ENCODE assay signal across 14 mouse cellular contexts in genomic region chr7:141510681-141511191, GRCm38 (mm10). TPM values are rescaled to one million over a fixed set of nuclear protein-coding genes. Genes with fewer than 3 reads are reported as not detected.
DNase-seq lines count a peak whose midpoint lies in the region; ATAC-seq and TF ChIP-seq lines count a peak whose summit lies in the region.
"Had no signal": no experiment of that assay in that cellular context is flagged by ENCODE, and none has a peak within 500 bp of the region (broad histone marks: within the 10 kb centered on the region; RNA-seq: fewer than 3 reads in every experiment).

No protein-coding gene starts in this region.

- no peak for ATAC-seq in limb, embryonic 13.5 days (ENCODE audit: low FRiP score, low read depth)
- no peak for ATAC-seq in inflammation-experienced regulatory T-cells, adult 6 months

- DNase-seq in gastrocnemius, adult 2 months, result peak; percentile 53
- DNase-seq in gastrocnemius, postnatal 4 days (ENCODE audit: low spot score in 2 of 2), result no peak
- no peak for DNase-seq in limb, embryonic 10.5 days (ENCODE audit: low spot score)
- DNase-seq in cerebellum, adult 9-11 months, result peak; percentile 81
- DNase-seq in heart, postnatal 4 days, result peak; percentile 52
- no peak for DNase-seq in thymus, postnatal 10 days (ENCODE audit: low spot score in 2 of 2)
- DNase-seq: B cell, adult 2 months; thymus, postnatal 25 days had no signal

- no peak for TF ChIP-seq CTCF in gastrocnemius, adult 2 months (IDR thresholded peaks at IDR 0.05)

- no peaks in the 10 kb centered on the region for H3K9me3 ChIP-seq in limb, embryonic 13.5 days
- no peaks in the 10 kb centered on the region for H3K9me3 ChIP-seq in limb, embryonic 10.5 days (replicated peaks)
- H3K9me3 ChIP-seq: kidney, embryonic 15.5 days had no signal

- H3K27me3 ChIP-seq in limb, embryonic 13.5 days, result no peaks in the 10 kb centered on the region
- H3K27me3 ChIP-seq in limb, embryonic 10.5 days (ENCODE audit: low read depth, poor library complexity, severe bottlenecking), result no peaks in the 10 kb centered on the region
- H3K27me3 ChIP-seq: kidney, embryonic 15.5 days had no signal

- no peaks in the 10 kb centered on the region for H3K4me1 ChIP-seq in limb, embryonic 13.5 days
- H3K4me1 ChIP-seq in limb, embryonic 10.5 days, result no peaks in the 10 kb centered on the region
- H3K4me1 ChIP-seq: kidney, embryonic 15.5 days had no signal

- H3K27ac ChIP-seq in gastrocnemius, adult 2 months, result peak overlapping the region; percentile 35; the same call in 1 of the 2 replicates
- H3K27ac ChIP-seq in limb, embryonic 13.5 days, result no peak overlapping the region
- no peak overlapping the region for H3K27ac ChIP-seq in limb, embryonic 10.5 days
- H3K27ac ChIP-seq: kidney, embryonic 15.5 days; macrophage had no signal

- H3K4me3 ChIP-seq in gastrocnemius, adult 2 months, result no peak overlapping the region
- H3K4me3 ChIP-seq in limb, embryonic 13.5 days, result no peak overlapping the region
- no peak overlapping the region for H3K4me3 ChIP-seq in limb, embryonic 10.5 days
- H3K4me3 ChIP-seq: kidney, embryonic 15.5 days had no signal

- peaks cover 45% of the 10 kb centered on the region for H3K36me3 ChIP-seq in limb, embryonic 13.5 days
- H3K36me3 ChIP-seq in limb, embryonic 10.5 days, result peaks cover 25% of the 10 kb centered on the region

- H3K4me2 ChIP-seq in limb, embryonic 13.5 days (replicated peaks), result no peak overlapping the region
- H3K4me2 ChIP-seq: kidney, embryonic 15.5 days had no signal

- intact Hi-C loops in gastrocnemius, adult 2 months (cut with DNase I), result no loop called here

- H3K9ac ChIP-seq in limb, embryonic 13.5 days, result peak overlapping the region; percentile 25; the same call in 1 of the 2 replicates
- H3K9ac ChIP-seq: kidney, embryonic 15.5 days had no signal

- 66% methylated on average over 8 of the region's 8 CpGs for WGBS in limb, embryonic 13.5 days
- WGBS in limb, embryonic 10.5 days, result 76% methylated on average over 8 of the region's 8 CpGs

RNA-seq across cellular contexts. Expression of gene Chid1, which starts 28.9 kb away (rescaled TPM):
- 10 to 100 TPM; 11.5 to 21.6 TPM for total RNA-seq in gastrocnemius, adult 2 months (2021)
- total RNA-seq in gastrocnemius, postnatal 4 days (2021), result 10 to 100 TPM; 23.0 to 34.4 TPM
- 42.9 and 43.5 TPM in 2 replicates for polyA plus RNA-seq in limb, embryonic 13.5 days (2015; fragmentation: Nextera tagmentation; extraction: Ambion mirVana)
- 26.7 and 27.3 TPM in 2 replicates for polyA plus RNA-seq in limb, embryonic 10.5 days (2016; fragmentation: Nextera tagmentation; extraction: Ambion mirVana)
- 10 to 100 TPM; 36.5 to 36.6 TPM for total RNA-seq in heart, postnatal 4 days (2021)
- 10 to 100 TPM; 13.2 to 23.6 (median 14.6) TPM for polyA plus RNA-seq in inflammation-experienced regulatory T-cells, adult 6 months (2017; shearing (Covaris generic))

RNA-seq across cellular contexts. Expression of gene Tspan4, which starts 35.7 kb away (rescaled TPM):
- 1 to 10 TPM; 7.6 to 8.2 TPM for total RNA-seq in gastrocnemius, adult 2 months (2021)
- total RNA-seq in gastrocnemius, postnatal 4 days (2021), result 10 to 100 TPM; 19.6 to 19.7 TPM
- polyA plus RNA-seq in limb, embryonic 13.5 days (2015; fragmentation: Nextera tagmentation; extraction: Ambion mirVana), result 70.5 and 71.2 TPM in 2 replicates
- 25.0 and 36.9 TPM in 2 replicates for polyA plus RNA-seq in limb, embryonic 10.5 days (2016; fragmentation: Nextera tagmentation; extraction: Ambion mirVana)
- 10 to 100 TPM; 37.2 to 38.0 TPM for total RNA-seq in heart, postnatal 4 days (2021)
- 1 to 10 TPM; 1.8 to 3.0 (median 2.4) TPM for polyA plus RNA-seq in inflammation-experienced regulatory T-cells, adult 6 months (2017; shearing (Covaris generic))
- total RNA-seq: neutrophil, adult 5-6 weeks had no signal

RNA-seq across cellular contexts. Expression of gene Polr2l, which starts 35.8 kb away (rescaled TPM):
- 10 to 100 TPM; 55.5 to 58.8 TPM for total RNA-seq in gastrocnemius, adult 2 months (2021)
- total RNA-seq in gastrocnemius, postnatal 4 days (2021), result 10 to 100 TPM; 35.3 to 35.9 TPM
- 63.4 and 64.3 TPM in 2 replicates for polyA plus RNA-seq in limb, embryonic 13.5 days (2015; fragmentation: Nextera tagmentation; extraction: Ambion mirVana)
- 77.2 and 86.8 TPM in 2 replicates for polyA plus RNA-seq in limb, embryonic 10.5 days (2016; fragmentation: Nextera tagmentation; extraction: Ambion mirVana)
- total RNA-seq in heart, postnatal 4 days (2021), result 10 to 100 TPM; 49.6 to 52.4 TPM
- polyA plus RNA-seq in inflammation-experienced regulatory T-cells, adult 6 months (2017; shearing (Covaris generic)), result 10 to 100 TPM; 15.7 to 24.9 (median 19.9) TPM

RNA-seq across cellular contexts. Expression of gene Cd151, which starts 43.5 kb away (rescaled TPM):
- total RNA-seq in gastrocnemius, adult 2 months (2021), result 10 to 100 TPM; 83.2 to 90.2 TPM
- total RNA-seq in gastrocnemius, postnatal 4 days (2021), result 10 to 100 TPM; 87.2 to 88.8 TPM
- polyA plus RNA-seq in limb, embryonic 13.5 days (2015; fragmentation: Nextera tagmentation; extraction: Ambion mirVana), result 12.6 and 14.6 TPM in 2 replicates
- polyA plus RNA-seq in limb, embryonic 10.5 days (2016; fragmentation: Nextera tagmentation; extraction: Ambion mirVana), result 14.0 and 15.8 TPM in 2 replicates
- 100 to 1,000 TPM; 229 to 230 TPM for total RNA-seq in heart, postnatal 4 days (2021)
- 1 to 10 TPM; 6.0 to 8.7 (median 8.5) TPM for polyA plus RNA-seq in inflammation-experienced regulatory T-cells, adult 6 months (2017; shearing (Covaris generic))

RNA-seq across cellular contexts. Expression of gene Cracr2b, which starts 49.8 kb away (rescaled TPM):
- total RNA-seq in gastrocnemius, adult 2 months (2021), result 1 to 10 TPM; 6.1 to 6.3 TPM
- total RNA-seq in gastrocnemius, postnatal 4 days (2021), result 1 to 10 TPM; 8.9 to 9.3 TPM
- 13.5 and 14.3 TPM in 2 replicates for polyA plus RNA-seq in limb, embryonic 13.5 days (2015; fragmentation: Nextera tagmentation; extraction: Ambion mirVana)
- 7.0 and 7.8 TPM in 2 replicates for polyA plus RNA-seq in limb, embryonic 10.5 days (2016; fragmentation: Nextera tagmentation; extraction: Ambion mirVana)
- 10 to 100 TPM; 17.6 to 20.1 TPM for total RNA-seq in heart, postnatal 4 days (2021)
- not detected for polyA plus RNA-seq in inflammation-experienced regulatory T-cells, adult 6 months (2017; shearing (Covaris generic))
- total RNA-seq: monocyte, adult 5-6 weeks had no signal

Comparison
In these comparisons a context has a peak if more than half of its experiments do, and no peak if none do; other contexts are left out.
1. DNase-seq: peak in gastrocnemius, adult 2 months (single experiment), cerebellum, adult 9-11 months (single experiment) and heart, postnatal 4 days (single experiment); none in gastrocnemius, postnatal 4 days (0 of 2), limb, embryonic 10.5 days (single experiment) and thymus, postnatal 10 days (0 of 2).